Mouse (Mus musculus): ENCODE data around the gene Otud7b.
"Not testable (repeated sequence)": the region's sequence is repeated elsewhere in the genome, so short reads cannot be mapped to it uniquely, and the experiment has no call there.

The Otud7b gene

GRCm38 (mm10) chr3:96135011-96135410 lies 30.7 kb downstream of the Otud7b start:
- DNase-seq (ENCODE audit: low read depth in 1 of 2, low spot score in 2 of 2), result no peak

DNA sequence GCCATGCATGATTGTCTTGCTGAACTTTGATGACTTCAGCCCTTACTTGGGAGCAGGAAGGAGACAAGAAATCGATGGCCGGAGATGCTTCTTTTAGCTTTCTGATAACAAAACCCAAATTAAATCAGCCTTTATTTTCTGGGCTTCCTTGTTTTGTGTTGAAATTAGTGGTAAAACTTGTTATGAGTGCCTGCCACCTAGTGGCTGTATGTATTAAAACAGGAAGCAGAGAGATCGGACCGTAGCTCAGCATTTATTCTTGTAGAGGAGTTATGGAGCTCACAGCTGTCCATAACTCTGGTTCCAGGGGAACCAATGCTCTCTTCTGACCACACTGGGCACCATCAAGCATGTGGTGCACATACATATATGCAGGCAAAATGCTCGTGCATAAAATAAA lies 43.6 kb downstream of the Otud7b start:
- DNase-seq (ENCODE audit: low read depth in 1 of 2, low spot score in 2 of 2), result no peak

DNA sequence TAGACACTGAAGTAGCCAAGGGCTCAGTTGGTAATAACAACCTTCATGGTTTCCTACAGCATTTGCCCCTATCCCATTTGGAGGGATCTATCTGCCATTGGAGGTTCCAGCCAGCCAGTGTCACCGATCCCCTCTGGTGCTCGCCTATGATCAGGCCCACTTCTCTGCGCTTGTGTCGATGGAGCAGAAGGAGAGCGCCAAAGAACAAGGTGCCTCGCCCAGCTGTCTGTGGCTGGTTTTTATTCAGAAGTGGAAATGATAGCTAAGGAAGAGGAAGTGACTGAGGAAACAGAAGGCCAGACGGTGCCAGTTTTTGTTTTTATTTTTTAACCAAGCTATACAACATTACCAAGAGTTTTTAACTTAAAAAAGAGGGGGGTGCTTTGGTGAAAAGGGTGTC lies 47.5 kb downstream of the Otud7b start:
- no peak for DNase-seq (ENCODE audit: low read depth in 1 of 2, low spot score in 2 of 2)

DNA sequence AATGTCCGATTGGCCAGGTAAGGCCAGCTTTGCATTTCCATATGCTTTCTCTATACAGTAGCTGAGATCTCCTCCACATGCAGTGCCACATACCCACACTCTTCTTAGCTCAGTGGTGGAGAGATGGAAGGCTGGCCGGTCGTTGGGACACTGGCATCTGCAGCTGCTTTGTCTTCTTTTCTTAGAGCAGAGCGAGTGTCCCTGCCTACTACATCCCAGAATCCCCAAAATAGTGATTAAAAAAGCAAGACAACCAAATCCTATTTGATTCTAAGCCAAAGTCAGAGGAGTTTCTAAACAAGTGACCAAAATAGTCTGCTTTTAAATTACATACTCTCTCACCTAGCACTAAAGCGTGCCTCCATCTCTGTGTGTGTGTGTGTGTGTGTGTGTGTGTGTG lies 48.3 kb downstream of the Otud7b start:
- DNase-seq (ENCODE audit: low read depth in 1 of 2, low spot score in 2 of 2), result no peak

- DNase-seq (ENCODE audit: low read depth in 1 of 2, low spot score in 2 of 2), result no peak
Measured at GRCm38 (mm10) chr3:96155501-96155900, 51.2 kb downstream of the Otud7b start.

DNA sequence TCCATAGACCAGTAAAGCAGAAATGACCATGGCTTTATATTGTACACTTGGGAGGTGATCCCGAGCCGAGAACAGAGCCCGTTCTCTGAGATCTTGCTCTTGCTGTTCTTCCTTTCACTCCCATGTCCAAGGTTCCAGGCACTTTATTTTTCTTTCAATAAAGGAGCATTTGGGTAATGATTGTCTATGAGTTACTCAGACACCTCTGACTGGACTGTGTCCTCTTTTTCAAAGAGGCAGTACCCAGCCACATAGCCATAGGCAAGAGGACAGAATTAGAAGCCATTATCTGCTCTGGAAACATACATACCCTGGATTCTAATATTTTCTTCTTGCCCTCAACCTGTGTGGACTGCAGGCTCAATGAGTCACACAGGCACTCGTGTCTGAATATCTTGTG lies 55.5 kb downstream of the Otud7b start:
- DNase-seq (ENCODE audit: low read depth in 1 of 2, low spot score in 2 of 2), result no peak

DNA sequence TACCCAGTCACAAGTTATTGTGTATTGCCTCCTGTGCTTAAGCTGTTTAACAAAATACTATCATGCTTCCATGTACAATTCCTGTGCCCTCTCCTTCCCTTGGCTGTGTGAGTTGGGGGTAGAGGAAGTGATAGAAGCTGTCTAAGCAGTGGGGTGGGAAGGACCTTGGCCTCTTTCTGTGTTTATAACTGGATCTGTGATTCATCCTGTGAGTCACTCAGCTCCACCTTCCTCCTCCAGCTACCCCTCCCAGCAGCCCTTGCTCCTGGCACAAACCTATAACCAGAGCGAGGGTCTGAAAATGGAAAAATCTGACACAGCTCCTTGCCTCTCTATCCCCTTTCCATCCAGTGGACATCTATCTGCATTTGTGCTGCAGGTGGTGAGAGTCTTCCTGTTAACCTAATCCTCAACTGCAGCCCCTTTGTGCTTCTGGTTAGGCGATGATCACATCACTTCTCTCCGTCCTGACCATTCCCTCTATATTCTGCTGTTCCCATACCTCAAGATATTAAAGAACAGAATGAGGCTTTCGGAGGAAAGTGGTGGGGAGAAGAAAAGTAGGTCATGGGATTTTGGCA lies 56.0 kb downstream of the Otud7b start:
- no peak for DNase-seq (ENCODE audit: low read depth in 1 of 2, low spot score in 2 of 2)

GRCm38 (mm10) chr3:96160803-96161516 lies 56.6 kb downstream of the Otud7b start:
- DNase-seq (ENCODE audit: low read depth in 1 of 2, low spot score in 2 of 2), result no peak

DNA sequence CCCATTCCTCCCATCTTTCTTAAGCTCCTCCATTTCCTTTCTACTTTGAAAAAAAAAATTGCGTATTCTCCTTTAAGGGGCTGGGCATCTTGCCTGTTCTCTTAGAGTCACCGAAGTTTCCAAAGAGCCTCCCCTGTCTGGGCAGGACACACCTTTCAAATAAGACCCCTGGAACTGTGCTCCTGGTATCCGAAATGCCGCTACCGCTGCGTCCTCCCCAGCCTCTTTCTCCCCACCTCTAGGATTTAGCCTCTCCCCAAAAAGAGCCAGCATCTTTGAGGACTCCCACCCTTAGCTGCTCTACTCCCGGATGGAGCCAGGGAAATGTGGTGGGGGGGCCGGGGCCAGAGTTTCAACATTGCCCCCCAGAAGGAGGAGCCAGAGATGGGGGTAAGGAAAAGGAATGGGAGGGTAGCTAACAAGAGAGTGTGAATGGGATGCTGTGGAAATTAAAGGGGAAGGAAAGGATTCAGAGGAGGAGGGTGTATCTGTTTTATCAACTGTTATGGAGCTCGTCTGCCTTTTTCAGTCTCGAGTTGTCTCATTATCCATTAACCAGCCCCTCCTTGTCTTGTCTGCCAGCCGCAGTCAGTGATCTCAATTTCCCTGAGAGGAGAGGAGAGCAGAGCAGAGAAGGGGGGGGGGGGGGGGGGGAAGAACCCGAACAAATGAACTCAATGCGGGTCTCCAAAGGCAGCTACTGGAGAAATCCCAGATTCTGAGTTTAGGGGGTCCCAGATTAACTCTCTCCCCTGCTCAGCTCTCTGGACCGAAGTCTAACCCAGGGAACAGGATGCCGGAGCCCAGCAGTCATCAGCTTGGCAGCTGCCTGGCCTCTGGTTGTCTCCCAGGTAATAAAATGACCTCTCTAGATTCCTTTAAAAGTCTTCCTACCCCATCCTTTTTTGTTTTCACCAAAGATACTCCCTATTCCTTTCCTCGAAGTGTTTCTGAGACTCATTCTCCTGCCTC lies 57.8 kb downstream of the Otud7b start, which contains the start of gene Mtmr11:
Gene Mtmr11, plus strand, starts transcription at position 136 of the 972 bp plus-strand sequence.
- no peak for DNase-seq (ENCODE audit: low read depth in 1 of 2, low spot score in 2 of 2)

- no peak for DNase-seq (ENCODE audit: low read depth in 1 of 2, low spot score in 2 of 2)
Measured at GRCm38 (mm10) chr3:96163040-96163439, 58.7 kb downstream of the Otud7b start.

GRCm38 (mm10) chr3:96168466-96169158 lies 64.3 kb downstream of the Otud7b start:
- DNase-seq (ENCODE audit: low read depth in 1 of 2, low spot score in 2 of 2), result no peak

DNA sequence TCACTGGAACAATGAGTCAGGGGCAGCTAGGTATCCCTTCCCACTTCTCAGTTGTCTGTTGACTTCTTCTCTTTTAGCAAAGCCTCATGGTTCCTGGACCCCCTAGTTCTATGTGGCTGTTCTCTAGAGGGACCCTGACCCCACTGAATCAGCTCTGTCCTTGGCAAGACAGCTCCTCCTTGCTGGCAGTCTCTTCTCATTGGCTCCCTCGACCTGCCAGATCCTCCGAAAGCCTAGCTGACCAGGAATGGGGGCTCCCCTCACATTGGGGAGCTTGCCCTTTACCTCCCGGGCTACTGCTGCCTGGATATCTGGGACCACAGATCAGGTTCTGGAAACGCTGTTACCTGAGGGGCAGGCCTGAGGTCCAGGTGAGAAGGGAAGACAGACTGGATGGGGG lies 65.9 kb downstream of the Otud7b start:
- no peak for DNase-seq (ENCODE audit: low read depth in 1 of 2, low spot score in 2 of 2)

- no peak for DNase-seq (ENCODE audit: low read depth in 1 of 2, low spot score in 2 of 2)
Measured at GRCm38 (mm10) chr3:96170976-96171545, 66.7 kb downstream of the Otud7b start.

GRCm38 (mm10) chr3:96171583-96172196 lies 67.4 kb downstream of the Otud7b start:
- no peak for DNase-seq (ENCODE audit: low read depth in 1 of 2, low spot score in 2 of 2)

DNA sequence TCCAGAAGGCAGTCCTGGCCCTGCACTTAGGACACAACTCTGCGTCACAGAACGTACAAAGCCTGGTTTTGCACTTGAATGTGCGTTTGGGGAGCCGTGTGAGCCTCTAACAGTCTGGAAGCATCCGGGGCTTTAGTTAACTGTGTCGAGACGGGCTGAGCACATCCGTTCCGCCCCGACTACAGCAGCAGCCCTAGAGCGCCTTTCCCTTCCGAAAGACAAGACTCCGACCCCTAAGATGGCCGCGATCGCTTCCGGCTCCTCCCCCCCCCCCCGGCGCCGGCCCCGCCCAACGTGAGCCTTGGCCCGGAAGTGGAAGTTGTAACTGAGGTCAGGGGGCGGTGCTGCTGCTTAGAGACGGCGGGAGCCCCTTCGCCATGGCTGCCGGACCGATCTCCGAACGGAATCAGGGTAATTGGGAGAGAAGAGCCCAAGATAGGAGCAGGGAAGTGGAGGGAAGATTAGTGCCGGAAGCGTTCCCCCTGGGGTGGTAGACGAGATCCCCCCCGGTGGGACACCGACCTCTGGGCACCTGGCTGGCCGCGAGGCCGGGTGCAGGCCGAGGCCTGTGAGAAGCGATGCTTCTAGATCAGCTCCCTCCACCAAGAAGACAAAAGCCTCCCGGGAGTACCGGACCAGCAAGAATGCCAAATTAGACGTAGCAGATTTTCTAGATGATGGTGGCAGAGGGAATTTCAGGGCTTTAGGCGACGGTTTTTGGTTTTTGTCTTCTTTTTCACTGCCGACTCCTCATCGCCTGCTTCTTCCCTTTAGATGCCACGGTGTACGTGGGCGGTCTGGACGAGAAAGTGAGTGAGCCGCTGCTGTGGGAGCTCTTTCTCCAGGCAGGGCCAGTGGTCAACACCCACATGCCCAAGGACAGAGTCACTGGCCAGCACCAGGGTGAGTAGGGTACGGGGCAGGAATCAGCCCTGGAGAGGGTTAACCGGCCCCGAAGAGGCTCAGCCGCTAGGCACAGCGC lies 68.2 kb downstream of the Otud7b start, which contains the start of gene Sf3b4:
Gene Sf3b4, plus strand, starts transcription at position 136 of the 982 bp plus-strand sequence.
- DNase-seq (ENCODE audit: low read depth in 1 of 2, low spot score in 2 of 2), result peak; percentile 39 to 71

DNA sequence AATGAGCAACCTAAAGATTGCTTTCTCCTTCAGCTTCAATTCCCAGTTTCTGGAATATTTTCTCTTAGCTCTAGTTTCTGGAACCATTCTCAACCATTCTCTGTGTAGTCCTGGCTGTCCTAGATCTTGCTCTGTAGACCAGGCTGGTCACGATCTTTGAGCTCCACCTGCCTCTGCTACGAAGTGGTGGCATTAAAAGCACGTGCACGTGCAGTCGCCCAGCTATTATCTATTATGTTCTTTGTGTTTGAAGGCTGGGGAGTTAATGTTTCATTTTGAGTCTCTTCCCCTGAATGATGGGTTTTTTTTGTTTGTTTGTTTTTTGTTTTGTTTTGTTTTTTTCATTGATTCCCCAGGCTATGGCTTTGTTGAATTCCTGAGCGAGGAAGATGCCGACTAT lies 68.9 kb downstream of the Otud7b start:
- DNase-seq (ENCODE audit: low read depth in 1 of 2, low spot score in 2 of 2), result no peak

GRCm38 (mm10) chr3:96174042-96174441 lies 69.7 kb downstream of the Otud7b start:
- DNase-seq (ENCODE audit: low read depth in 1 of 2, low spot score in 2 of 2), result not testable (repeated sequence)

DNA sequence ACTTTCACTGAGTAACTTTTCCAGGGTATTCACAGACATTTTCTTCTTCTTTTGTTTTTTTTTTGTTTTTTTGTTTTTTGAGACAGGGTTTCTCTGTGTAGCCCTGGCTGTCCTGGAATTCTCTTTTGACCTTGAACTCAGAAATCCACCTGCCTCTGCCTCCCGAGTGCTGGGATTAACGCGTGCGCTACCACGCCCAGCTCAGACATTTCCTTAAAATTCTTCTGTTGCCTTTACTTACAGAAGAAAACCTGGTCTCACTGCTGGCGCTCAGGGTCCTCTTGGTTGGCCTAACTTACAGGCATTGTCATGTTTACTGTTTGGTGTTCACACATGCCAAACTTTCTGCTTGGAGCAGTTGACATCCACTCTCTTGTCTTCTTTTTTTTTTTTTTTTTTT lies 70.9 kb downstream of the Otud7b start:
- no peak for DNase-seq (ENCODE audit: low read depth in 1 of 2, low spot score in 2 of 2)

GRCm38 (mm10) chr3:96178427-96178826 lies 74.1 kb downstream of the Otud7b start:
- no peak for DNase-seq (ENCODE audit: low read depth in 1 of 2, low spot score in 2 of 2)

Data from monocyte, adult 2 months (primary cell).